Mouse (Mus musculus) small intestine, adult 2 months (tissue): ENCODE results near the gene Vmo1.

Experiments used
- CTCF ChIP-seq: fragments of 200-500 bp; IDR thresholded peaks from 2 replicates; pipeline ENCODE4 v1.5.1; 2012; ENCODE audit warnings: low read depth, mild to moderate bottlenecking, control low read depth, inconsistent platforms, low read length, moderate library complexity, mixed read lengths; ENCODE audit not compliant: insufficient replicate concordance, insufficient read length; ENCODE audit errors: extremely low read depth
- POLR2A ChIP-seq: fragments of 200-500 bp; IDR thresholded peaks from 2 replicates; pipeline ENCODE4 v1.6.1; 2012; ENCODE audit warnings: low read depth, mild to moderate bottlenecking, control low read depth, inconsistent platforms, low read length, moderate library complexity

DNA sequence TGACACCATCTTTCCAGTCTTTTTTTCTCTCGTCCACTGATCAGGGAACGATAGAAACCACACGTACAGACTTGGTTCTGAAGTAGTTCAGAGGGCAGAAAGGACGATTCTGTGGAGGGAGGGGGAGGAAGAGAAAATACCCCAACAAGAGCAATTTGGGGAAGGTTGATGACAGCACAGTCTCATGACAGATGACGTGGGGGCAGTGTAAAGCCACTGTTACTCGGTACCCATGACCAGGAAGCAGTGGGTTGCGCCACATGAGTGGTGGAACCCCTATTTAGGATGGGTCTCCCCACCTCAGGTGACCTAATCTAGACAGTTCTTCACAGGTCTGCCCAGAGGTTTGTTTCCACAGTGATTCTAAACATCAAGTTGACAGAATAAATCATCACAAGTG is 14.2 kb upstream of the Vmo1 start:
- TF ChIP-seq CTCF (no peak), POLR2A (no peak)
